Mouse (Mus musculus): ENCODE data around the gene Kcnk5.

DNA sequence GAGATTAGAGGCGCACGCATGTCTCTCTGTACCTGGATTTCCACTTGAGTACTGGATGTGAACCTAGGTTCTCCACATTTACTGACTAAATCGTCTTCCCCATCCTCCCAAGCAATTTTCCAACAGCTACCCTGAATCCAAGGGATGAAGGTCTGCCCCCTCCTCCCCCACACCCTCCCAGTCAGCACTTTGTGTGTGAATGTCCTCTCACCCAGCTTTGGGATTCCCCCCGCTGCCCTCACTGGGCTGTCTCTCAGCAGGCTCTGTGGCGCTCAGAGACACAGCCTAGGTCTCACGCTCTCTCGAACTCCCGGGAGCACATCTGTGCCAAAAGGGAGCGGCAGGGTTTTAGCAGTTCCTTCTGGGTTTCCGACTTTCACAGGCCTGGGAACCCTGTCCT lies 25.9 kb downstream of the Kcnk5 start:
- TF ChIP-seq CTCF (IDR thresholded peaks at IDR 0.05) (no peak), EP300 (IDR thresholded peaks at IDR 0.05) (no peak)
